Mouse (Mus musculus) right cerebral cortex, postnatal 36 days (tissue): ENCODE measurements at regions not wholly inside any gene's neighbourhood (a gene's known extent, or its start where the extent isn't known, plus 50 kb on each side); places are given as distances from the start of the nearest gene placed in this dataset.

Experiments used
- DNase-seq, 2 experiments: peaks; one replicate each; pipeline ENCODE4 v3.0.0; 2022; ENCODE audit warnings: low spot score in 2 of 2, mixed read lengths in 1 of 2

DNA sequence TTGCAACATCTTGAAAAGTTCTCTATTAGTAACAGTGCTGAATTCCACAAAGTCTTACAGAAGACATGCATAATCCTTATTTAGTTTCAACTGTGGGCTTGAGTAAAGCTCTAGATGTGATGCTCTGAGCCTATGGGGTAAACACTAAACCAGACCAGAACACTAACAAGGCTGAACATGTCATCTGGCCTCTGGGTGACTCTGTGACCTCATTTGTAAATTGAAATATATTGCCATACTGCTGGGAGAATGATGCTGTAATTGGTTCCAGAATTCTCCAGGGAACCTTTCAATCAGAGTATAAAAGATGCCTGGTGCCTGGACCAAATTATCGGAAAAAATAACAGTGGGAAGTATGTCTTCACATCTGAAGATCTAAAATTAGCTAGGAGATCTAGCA, 309.9 kb upstream of the Megf9 start:
- no peak for DNase-seq

DNA sequence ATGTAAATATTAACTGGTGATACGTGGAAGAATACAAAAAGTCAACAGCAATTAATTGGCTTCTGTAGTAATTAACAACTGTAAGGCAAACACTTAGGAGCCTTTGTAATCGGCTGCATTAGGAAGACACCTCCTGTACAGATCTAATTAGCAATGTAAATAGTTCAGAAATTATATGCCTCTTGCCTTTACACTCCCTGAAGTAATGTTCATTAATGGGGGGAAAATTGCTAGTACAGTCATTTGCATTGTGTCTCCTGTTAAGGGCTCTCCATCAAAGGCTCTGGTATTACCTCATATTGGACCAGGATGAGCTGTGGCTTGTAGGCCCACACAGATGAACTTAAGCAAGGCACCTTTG, 276.1 kb upstream of the Megf9 start:
- no peak for DNase-seq

DNA sequence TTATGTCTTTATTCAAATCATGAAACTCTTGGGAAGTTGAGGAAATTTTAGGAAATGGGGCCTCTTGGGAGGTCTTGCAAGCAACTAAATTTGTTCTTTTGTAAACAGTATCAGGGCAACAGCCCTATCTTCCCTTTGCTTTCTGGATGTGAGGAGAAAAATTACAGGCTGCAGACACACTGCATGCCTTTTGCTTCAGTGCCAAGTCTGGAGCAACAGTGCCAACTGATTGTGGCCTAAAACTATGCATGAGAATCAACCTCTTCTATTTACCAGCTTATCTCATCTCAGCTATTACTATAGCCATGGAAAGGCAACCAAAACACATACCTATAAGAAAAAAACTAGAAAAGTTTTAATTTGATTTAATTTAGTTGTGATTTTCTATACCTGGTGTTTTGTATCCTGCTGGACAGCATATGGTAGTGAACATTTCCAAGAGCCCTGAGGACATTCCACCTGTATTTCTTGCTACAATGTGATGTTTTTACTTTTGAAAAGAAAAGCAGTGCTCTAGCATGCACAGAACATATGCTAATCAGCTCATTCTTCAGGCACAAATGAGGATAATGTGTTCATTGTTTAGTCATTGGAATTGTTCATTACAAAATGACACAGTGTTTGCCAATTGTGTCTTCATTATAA, 275.6 kb upstream of the Megf9 start:
- no peak for DNase-seq

DNA sequence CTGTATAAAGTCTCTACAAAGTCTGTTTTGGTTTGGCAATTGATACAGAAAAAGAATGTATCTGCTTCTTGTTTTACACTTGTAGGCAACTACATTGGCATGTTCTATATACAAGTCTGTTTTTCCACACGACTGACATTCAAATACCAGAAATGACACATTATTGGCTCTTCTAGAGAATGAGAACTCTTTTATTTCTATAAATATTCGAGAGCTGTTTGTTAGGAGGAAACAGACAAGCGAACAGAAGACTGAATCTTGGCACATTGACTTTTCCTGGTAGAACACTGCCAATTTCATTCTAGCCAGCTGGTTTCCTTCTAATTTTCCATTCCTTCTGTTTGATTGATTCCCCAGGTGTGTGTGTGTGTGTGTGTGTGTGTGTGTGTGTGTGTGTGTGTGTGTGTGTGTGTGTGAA, 270.1 kb upstream of the Megf9 start:
- DNase-seq = no peak

DNA sequence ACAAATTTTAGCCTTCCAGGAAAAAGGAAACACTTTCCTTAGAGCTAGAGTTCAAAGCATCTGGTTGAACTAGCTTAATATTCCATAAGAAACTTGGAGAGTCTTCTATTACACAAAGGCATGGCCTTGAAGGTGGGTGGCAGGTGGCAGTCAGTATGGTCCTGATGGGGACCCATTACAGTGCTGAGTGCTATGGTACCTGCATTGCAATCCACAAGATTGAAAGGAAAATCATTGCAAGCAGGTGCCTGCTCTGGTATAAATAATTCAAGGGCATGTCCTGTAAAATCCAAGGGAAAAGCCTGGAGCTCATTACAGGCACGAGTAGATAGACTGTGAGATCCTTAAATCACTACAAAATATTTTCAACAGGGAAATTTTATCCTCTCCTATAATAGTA, 263.7 kb upstream of the Megf9 start:
- no peak for DNase-seq

DNA sequence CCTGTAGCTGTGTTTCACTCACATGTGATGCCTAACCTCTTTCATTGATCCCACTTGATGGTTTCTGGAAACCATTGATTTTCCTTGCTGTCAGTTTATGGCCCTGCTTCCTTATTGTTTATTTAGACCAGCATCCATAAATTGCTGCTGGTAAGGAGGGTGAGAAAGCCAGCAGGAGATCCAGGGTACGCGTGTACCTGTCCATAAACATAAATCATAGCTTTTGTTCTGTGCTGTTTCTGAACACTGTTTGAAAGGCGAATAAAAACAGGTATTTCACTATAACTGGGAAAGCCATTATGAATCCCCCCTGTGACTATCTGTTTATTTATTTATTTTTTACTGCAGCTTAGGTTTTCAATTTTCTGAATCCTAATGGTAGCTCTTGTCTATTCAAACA, 263.1 kb upstream of the Megf9 start:
- DNase-seq = no peak

- DNase-seq = no peak
Measured at GRCm38 (mm10) chr4:70783487-70783886, 248.7 kb upstream of the Megf9 start.

- no peak for DNase-seq
Measured at GRCm38 (mm10) chr4:70781591-70781990, 246.8 kb upstream of the Megf9 start.

- DNase-seq = no peak
Measured at GRCm38 (mm10) chr4:70776273-70776672, 241.5 kb upstream of the Megf9 start.

DNA sequence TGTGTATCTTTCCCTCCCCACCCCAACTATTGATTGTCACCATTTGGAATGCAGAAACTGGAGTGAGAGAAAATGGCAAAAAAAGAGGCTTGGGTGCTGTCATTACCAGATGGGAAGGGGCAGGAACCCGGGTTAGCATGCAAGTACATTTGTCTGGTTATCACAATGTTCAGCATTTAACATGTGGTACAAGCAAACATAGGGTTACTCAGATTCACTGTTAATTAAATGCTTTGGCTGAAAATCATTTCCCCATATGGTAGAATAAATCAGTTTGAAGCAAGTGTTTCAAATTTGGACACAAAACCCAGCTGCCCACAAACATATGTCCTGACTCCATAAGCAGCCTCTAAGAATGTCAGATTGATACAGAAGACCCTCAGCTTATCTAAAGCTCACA, 208.6 kb upstream of the Megf9 start:
- no peak for DNase-seq

DNA sequence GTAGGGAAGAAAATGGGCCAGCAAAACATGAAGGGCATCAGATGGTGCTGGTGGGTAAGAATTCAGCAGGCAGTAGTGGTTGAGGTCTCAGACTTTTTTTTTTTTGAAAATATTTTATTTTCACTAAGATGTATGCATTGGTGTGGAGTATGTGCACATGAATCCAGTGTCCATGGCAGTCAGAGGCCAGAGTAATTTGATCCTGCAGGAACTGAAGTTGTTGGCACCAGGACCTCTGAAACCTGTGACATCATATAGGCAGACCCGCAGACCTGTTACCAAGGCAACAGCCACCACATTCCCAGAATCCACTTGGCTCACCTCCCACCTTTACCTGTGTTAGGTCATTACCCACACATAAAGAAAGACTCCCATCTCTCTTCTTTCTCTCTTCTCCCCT, 207.2 kb upstream of the Megf9 start:
- DNase-seq = no peak

DNA sequence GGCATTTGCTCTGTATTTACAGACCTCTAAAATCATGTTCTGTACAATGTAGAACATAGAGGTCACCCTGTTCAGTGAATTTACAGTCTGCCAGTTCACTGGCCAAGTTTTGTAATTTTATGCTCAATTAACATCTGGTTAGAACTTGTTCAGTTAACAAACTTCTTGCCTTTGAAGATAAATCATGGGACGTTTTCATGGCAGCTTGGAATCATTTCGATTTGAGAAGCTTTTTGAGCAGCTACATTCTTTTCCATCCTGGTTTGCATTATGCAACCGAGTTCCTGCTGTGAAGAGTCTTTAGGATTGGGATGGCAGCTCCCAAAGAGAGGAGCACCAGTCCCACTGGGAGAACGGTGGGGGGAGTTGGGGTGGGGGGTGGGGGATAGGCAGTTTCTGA, 206.3 kb upstream of the Megf9 start:
- no peak for DNase-seq

- DNase-seq = no peak
Measured at GRCm38 (mm10) chr4:70709126-70709689, 174.4 kb upstream of the Megf9 start.

- DNase-seq = no peak
Measured at GRCm38 (mm10) chr4:70705128-70705752, 170.4 kb upstream of the Megf9 start.

- DNase-seq = peak; percentile 1 to 23
Measured at GRCm38 (mm10) chr4:70700894-70701293, 166.1 kb upstream of the Megf9 start.

- DNase-seq = no peak
Measured at GRCm38 (mm10) chr4:70664181-70664580, 129.4 kb upstream of the Megf9 start.

GRCm38 (mm10) chr4:70621431-70621837, 86.6 kb upstream of the Megf9 start:
- no peak for DNase-seq

DNA sequence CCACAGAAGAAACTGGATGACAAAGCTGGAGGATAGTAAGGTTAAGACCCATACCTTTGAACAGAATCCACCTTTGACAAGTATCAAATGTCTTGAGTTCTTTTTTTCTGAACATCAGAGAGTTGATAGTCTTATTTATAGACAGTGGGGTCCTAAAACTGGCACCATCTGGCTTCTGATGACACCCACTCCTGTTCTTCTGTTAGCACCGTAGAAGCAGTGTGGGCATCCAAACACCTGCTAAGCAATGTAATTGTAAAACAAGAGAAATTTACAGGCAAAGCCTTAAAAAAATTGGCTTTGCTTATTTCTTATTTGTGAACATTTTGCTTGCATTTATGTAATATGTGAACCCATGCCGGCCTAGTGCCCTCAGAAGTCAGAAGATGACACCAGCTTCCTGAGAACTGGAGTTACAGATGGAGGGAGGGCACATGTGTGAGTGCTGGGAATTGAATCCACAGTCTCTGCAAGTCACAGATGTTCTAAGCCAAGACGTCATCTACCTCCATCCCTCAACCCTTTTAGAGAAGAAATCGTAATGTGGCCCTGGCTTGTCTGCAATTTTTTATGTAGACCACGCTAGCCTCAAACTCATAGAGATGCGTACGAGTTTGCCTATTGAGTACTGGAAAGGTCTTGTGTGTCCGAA, 85.0 kb upstream of the Megf9 start:
- peak; percentile 12 to 37 for DNase-seq

DNA sequence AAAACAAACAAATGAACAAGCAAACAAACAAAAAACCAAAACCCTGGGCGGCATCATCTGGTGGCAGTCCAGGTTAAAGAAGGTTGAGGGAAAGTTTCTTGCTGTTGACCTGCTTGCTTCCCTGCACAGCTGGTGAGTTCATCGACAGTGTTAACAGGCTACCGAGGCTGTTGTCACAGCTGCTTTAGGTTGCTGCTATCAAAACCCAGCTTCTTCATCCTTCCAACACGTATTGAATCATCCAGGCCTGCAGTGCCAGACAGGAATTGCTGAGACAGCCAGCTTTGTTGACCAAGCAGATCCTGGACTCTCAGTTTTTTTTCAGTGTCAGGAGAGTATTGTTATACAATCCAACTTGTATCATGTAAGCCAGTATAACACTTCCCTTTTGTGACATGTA, 81.0 kb upstream of the Megf9 start:
- no peak for DNase-seq

DNA sequence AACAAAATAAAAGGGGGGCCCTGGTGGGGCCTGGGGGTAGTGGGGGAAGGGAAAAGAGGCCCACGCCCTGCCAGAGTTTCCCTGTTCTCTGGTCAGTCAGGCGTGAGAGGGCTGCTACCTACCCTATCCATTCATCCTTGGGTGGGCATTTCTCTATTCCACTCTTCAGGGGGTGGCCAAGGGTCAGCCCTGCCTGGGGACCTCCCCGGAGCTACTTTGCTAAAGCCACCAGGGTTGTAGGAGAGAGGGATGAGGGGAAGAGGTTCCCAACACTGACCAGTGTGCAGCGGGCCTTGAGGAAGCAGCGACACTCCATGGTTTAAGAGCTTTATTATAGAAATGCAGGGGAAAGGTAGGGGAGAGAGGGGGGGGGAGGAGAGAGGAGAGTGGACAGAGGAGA, 79.6 kb upstream of the Megf9 start:
- DNase-seq = no peak

GRCm38 (mm10) chr4:70603209-70603852, 68.5 kb upstream of the Megf9 start:
- DNase-seq = no peak

DNA sequence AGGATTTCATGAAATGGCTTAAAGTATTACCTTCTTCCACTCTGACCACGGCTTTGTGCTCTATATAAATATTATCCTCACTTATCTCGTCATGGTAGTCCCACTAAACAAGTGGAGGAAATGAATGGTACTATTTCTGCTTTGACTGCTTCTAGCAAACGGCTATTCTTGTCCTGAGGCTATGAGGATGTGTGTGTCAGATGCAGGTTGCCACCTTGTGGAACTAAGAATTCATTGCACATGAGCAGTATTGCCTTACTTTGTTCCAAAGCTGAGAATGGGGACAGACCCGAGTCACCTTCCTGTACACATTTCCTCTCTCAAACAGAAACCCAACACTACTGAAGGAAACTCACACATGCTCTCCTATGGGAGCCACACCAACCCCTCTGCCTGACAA, 66.5 kb upstream of the Megf9 start:
- no peak for DNase-seq
